Mouse (Mus musculus) cerebellum, adult (tissue): ENCODE measurements around the gene 4930451I11Rik.

ENCODE experiments used
- ATAC-seq: cut with Nextera tagmentation; 2 replicates; pipeline ENCODE4 v1.9.2; 2017; ENCODE audit warnings: mild to moderate bottlenecking, moderate library complexity, mixed read lengths; ENCODE audit not compliant: insufficient number of reproducible peaks, low FRiP score, low TSS enrichment

The 4930451I11Rik gene

GRCm38 (mm10) chr7:126845516-126845915 lies 14.1 kb upstream of the 4930451I11Rik start:
- no peak for ATAC-seq

DNA sequence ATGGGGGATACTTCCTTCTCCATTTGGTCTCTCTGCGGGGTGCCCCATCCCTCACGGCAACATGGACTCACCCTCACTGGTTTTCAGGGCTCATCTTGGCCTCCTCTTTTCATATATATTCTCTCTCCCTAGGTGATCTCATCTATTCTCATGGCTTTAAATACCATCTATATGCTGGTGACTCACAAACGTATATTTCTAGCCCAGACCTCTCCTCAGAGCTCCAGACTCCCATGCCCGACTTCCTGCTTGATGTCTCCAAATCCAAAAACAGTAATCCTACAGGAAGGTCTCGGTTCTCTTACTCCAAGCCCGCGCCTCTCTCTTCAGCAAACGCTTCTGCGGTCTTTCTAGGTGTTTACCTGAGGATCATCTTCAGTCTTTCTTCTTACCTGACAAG lies 11.8 kb upstream of the 4930451I11Rik start:
- no peak for ATAC-seq

GRCm38 (mm10) chr7:126833294-126833693 lies 1.9 kb upstream of the 4930451I11Rik start:
- no peak for ATAC-seq

GRCm38 (mm10) chr7:126832036-126832598 lies 678 bp upstream of the 4930451I11Rik start:
- ATAC-seq = peak; percentile 79; the same call in 1 of the 2 replicates

DNA sequence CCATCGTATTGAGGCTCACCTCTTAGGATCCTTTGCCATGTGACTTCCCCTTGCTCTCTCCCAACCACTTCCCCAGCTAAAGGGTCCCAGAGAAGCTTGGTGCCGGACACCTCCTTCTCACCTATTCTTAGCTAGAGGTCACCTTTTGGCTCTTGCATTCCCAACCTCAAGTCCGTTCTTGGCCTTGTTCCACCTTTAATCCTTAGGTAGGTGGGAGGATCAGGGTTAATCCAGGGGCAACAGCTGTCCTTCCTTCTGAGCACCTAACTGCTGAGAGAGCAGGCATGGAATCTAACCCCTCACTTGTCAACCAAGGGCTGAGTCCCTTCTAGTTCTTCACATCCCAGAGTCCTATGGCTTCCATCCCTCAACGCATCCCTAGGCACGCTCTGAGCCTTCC lies 5.5 kb downstream of the 4930451I11Rik start:
- ATAC-seq = no peak

GRCm38 (mm10) chr7:126825403-126825802 lies 6.0 kb downstream of the 4930451I11Rik start:
- no peak for ATAC-seq

DNA sequence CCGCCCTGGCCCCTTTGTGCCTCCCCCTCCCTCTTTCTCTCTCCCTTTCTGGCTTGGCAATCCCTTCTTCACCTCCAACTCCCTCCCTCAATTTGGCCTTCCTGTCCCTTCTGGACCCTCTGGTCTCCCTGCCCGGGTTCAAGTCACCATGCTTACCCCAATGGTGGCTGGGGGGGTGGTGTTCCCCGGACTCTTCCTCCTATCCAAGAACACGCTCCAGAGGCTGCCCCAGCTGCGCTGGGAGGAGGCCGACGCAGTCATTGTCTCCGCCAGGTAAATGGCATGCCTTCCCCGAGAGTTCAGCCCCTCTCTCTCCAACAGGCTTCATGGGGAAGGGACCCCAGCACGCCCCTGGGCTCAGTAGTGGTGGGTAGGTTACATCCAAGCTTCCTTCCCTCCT lies 7.5 kb downstream of the 4930451I11Rik start:
- ATAC-seq = no peak

DNA sequence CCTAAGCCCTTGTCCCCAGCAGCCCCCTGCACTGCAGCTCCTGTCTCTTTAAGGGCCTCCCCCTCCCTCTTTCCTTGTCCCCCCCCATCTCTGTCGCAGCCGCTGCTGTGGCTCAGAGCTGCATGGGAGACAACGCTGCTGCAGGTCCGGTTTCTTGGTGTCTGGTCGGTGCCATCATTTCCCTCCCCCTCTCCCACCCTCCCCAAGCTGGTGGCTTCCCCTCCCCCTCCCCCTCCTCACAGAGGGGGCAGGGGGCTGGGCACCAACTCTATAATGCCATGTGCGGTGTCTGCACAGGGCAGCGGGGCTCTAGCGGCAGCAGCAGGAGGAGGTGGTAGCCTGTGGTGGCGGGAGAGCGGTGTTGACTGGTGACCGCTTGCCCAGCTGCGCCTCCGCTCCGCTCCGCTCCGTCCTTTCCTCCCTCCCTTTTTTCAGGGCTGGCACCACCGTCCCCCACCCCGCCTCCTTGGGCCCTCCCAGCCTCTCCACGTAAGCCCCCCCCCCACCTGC lies 8.2 kb downstream of the 4930451I11Rik start:
- 0 out of 2 replicates have a peak, but pooled peaks have one; percentile 7 for ATAC-seq

- ATAC-seq = 0 out of 2 replicates have a peak, but pooled peaks have one; percentile 9
These were observed 8.7 kb downstream of the 4930451I11Rik start for GRCm38 (mm10) chr7:126822741-126823140.

GRCm38 (mm10) chr7:126821835-126822511 lies 9.5 kb downstream of the 4930451I11Rik start:
- peak; percentile 62; the same call in 1 of the 2 replicates for ATAC-seq

- no peak for ATAC-seq
These were observed 12.6 kb downstream of the 4930451I11Rik start for GRCm38 (mm10) chr7:126818818-126819217.

DNA sequence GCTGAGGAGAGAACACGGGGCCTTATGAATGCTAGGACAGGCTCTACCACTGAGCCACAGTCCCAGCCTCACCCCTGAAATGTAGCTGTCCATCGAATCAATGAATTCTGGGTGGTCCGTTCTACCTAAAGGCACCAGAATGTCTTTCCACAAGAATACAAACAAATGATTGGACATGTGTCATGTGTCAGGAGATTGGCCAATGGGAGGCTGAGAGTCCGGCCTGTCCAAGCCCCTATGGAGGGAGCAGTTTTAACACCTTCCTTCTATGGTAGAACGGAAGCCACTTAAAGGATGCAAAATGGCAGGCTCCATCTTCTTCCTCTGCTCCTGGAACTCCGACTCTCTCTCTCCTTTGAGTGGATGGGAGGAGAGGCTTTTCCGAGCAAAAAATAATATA lies 13.8 kb downstream of the 4930451I11Rik start:
- no peak for ATAC-seq

DNA sequence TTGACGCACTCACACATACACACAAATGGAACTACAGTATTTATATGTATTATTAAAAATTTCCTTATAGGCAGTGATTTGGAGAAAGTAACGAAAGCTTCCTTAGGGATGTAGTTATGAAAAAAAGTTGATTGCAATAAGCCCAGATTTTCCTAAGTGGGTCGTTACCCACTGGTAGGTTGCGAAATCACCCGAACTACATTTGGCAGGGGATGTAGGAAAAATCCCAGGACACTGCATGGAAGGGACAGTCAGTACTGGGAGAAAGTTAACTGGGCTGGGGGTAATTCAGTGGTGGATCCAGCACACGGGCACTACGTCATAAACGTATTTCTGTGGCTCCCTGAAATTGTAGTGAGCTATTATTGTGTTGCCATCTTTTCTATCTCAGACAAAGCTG lies 14.9 kb downstream of the 4930451I11Rik start:
- no peak for ATAC-seq

DNA sequence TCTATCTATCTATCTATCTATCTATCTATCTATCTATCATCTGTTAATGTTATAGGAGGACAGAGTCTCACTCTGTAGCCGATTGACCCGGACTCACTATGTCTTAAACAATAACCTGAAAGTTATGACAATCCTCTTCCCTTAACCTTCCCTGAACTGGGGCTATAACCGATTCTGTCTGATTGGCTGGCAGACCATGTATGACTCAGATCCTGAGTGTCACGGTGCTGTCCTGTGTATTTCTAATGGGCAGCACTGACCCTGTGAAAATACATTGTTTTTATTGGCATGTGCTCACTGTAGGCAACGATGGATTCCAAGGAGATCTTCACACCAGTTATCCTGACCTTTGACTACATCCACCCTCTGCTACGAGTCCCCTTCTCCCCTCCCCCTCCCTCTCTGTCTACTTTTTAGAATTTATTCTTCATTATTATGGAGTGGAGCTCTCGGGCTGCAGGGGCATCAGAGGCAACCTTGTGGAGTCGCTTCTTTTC lies 15.7 kb downstream of the 4930451I11Rik start:
- no peak for ATAC-seq

DNA sequence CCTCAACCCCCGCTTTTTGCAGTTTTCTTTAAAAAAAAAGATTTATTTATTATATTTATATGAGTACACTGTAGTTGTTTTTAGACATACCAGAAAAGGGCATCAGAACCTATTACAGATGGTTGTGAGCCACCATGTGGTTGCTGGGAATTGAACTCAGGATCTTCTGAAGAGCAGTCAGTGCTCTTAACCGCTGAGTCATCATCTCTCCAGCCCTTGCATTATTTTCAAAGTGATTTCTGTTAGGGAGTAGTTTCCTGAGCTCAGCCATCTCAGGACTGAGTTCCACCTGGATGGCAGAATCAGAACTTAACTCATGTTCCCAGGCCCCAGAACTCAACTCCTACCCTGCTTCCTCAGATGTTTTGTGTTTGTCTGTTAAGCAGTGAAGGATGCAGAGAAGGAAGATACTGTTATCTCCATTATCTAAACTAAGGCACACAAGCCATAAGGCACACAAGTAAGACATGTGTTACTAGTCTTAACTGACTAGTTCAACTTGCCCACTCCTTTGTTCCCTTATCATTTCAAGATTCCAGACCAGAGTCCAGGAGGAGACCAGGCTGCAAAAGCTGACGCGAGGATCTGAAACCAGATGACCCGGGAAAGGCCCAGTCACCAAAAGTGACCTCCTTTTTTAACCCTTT lies 21.6 kb downstream of the 4930451I11Rik start:
- ATAC-seq = no peak

GRCm38 (mm10) chr7:126808703-126809455 lies 22.6 kb downstream of the 4930451I11Rik start:
- peak; percentile 88 for ATAC-seq

- no peak for ATAC-seq
These were observed 24.0 kb downstream of the 4930451I11Rik start for GRCm38 (mm10) chr7:126807405-126807804.

- no peak for ATAC-seq
These were observed 24.5 kb downstream of the 4930451I11Rik start for GRCm38 (mm10) chr7:126806956-126807355.

DNA sequence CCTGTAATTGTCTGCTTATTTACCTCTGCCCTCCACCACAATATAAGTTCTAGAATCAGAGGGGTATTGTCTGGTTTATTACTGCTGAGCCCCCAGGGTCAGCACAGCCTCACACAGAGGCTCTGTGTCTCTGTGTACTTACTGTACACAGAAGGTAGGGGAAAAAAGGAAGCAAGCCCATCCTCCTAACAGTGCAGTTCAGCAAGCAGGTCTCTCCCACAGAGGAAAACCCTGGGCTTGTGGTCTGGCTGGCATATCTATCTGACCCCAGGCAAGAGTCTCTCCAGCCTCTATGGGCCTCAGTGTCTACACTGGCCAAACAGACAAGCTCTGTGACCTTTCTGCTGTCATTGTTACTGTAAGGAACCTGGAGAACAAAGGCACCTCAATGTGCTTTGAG lies 27.7 kb downstream of the 4930451I11Rik start:
- ATAC-seq = no peak

DNA sequence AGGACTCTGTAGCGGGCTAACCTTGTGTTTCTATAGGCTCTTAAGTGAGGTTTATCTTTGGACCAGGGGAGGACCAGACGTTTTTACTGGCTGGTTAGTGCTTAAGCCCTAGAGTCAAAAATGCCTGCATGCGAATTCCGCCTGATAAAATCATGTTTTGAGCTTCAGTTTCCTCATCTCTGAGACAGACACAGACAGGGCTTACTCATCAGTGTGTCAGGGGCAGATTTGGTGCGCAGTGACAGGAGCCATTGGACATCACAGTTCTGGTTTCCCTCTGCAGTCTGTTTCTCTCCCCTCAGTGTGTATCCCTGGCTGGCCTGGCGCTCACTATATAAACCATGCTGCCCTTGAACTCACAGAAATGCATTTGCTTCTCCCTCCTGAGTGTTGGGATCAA lies 28.3 kb downstream of the 4930451I11Rik start:
- ATAC-seq = no peak
